Mouse (Mus musculus): Measurements from ENCODE around the gene Optn. TPM values are rescaled to one million over a fixed set of nuclear protein-coding genes. Genes with fewer than 3 reads are reported as not detected.

Gene Optn
- polyA plus RNA-seq, 1 experiment from 2014 or later: 6.6 TPM

GRCm38 (mm10) chr2:4993584-4993983 lies 70.3 kb downstream of the Optn start:
- no peak overlapping the region for H3K27ac ChIP-seq (ENCODE audit: low read depth, low read length)
- ATAC-seq (ENCODE audit: low FRiP score) (no peak), DNase-seq (ENCODE audit: low spot score) (no peak)
- no peak overlapping the region for H3K4me3 ChIP-seq (ENCODE audit: low read depth, low read length)
- H3K27me3 ChIP-seq (ENCODE audit: control insufficient read depth, insufficient read depth, low read length): no peaks in the 10 kb centered on the region
- H3K36me3 ChIP-seq (ENCODE audit: control insufficient read depth, insufficient read depth, low read length): peaks cover 3% of the 10 kb centered on the region; the same call in 1 of the 2 replicates
- no peaks in the 10 kb centered on the region for H3K4me1 ChIP-seq (replicated peaks; ENCODE audit: control insufficient read depth, insufficient read depth, low read length)
- no peak overlapping the region for H3K9ac ChIP-seq (ENCODE audit: low read depth, low read length)
- no peaks in the 10 kb centered on the region for H3K9me3 ChIP-seq (ENCODE audit: control insufficient read depth, low read length)
- WGBS: 95% methylated on average over 11 of the region's 11 CpGs
- H3K4me2 ChIP-seq (replicated peaks; ENCODE audit: low read depth, low read length): no peak overlapping the region

DNA sequence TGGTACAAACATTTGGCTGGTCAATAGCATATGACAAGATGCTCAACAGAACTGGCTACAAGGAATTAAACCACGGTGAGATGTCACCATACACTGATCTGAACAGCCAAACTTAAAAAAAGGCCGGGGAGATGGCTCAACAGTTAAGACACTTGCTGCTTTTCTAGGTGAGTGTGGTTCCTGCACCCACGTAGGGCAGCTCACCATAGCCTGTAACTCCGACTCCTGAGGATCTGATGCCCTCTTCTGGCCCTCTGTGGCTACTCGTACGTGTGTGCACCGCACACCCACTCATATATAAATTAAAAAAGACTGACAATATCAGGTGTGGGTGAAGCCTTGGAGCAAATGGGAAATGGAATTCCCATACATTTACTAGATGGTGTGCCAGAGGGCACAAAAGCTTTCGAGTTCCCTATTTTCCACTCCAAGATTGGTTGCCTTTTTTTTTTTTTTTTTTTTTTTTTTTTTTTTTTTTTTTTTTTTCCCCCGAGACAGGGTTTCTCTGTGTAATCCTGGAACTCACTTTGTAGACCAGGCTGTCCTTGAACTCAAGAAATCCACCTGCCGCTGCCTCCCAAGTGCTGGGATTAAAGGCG lies 74.9 kb downstream of the Optn start:
- DNase-seq (ENCODE audit: low spot score) (no peak), ATAC-seq (ENCODE audit: low FRiP score) (no peak)
- H3K36me3 ChIP-seq (ENCODE audit: control insufficient read depth, insufficient read depth, low read length): no peaks in the 10 kb centered on the region
- H3K4me1 ChIP-seq (replicated peaks; ENCODE audit: control insufficient read depth, insufficient read depth, low read length): no peaks in the 10 kb centered on the region
- no peak overlapping the region for H3K27ac ChIP-seq (ENCODE audit: low read depth, low read length)
- no peaks in the 10 kb centered on the region for H3K9me3 ChIP-seq (ENCODE audit: control insufficient read depth, low read length)
- no peaks in the 10 kb centered on the region for H3K27me3 ChIP-seq (ENCODE audit: control insufficient read depth, insufficient read depth, low read length)
- H3K4me2 ChIP-seq (replicated peaks; ENCODE audit: low read depth, low read length): no peak overlapping the region
- H3K4me3 ChIP-seq (ENCODE audit: low read depth, low read length): no peak overlapping the region
- no peak overlapping the region for H3K9ac ChIP-seq (ENCODE audit: low read depth, low read length)
- WGBS: 81% methylated on average over 11 of the region's 11 CpGs

- ATAC-seq (ENCODE audit: low FRiP score) (no peak), DNase-seq (ENCODE audit: low spot score) (no peak)
- Histone ChIP-seq H3K4me2 (replicated peaks; ENCODE audit: low read depth, low read length) (no peak overlapping the region), H3K4me3 (ENCODE audit: low read depth, low read length) (no peak overlapping the region), H3K36me3 (ENCODE audit: control insufficient read depth, insufficient read depth, low read length) (no peaks in the 10 kb centered on the region), H3K9ac (ENCODE audit: low read depth, low read length) (no peak overlapping the region), H3K9me3 (ENCODE audit: control insufficient read depth, low read length) (no peaks in the 10 kb centered on the region), H3K27ac (ENCODE audit: low read depth, low read length) (no peak overlapping the region), H3K4me1 (replicated peaks; ENCODE audit: control insufficient read depth, insufficient read depth, low read length) (no peaks in the 10 kb centered on the region), H3K27me3 (ENCODE audit: control insufficient read depth, insufficient read depth, low read length) (no peaks in the 10 kb centered on the region)
- 85% methylated on average over 8 of the region's 8 CpGs for WGBS
Measured at GRCm38 (mm10) chr2:4987388-4988180, 76.3 kb downstream of the Optn start.

DNA sequence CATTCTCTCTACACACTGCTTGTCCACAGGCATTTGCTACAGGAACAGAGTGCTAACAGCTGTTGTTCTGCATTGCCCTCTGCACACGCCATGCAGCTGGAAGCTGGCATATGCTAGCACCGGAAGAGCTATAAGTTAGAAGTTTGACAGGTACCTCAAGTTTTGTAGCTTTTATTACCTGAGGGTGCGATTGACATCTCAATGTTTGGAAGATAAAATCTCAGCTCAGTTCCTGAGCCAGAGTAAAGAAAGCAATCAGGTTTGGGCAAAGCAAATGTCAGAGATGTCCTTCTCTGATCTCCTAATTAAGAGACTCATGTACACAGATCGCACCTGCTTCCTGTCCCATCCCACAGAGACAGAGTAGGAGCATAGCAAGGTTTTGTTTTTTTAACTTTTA lies 77.1 kb downstream of the Optn start:
- no peak for DNase-seq (ENCODE audit: low spot score)
- no peaks in the 10 kb centered on the region for H3K9me3 ChIP-seq (ENCODE audit: control insufficient read depth, low read length)
- H3K36me3 ChIP-seq (ENCODE audit: control insufficient read depth, insufficient read depth, low read length): no peaks in the 10 kb centered on the region
- WGBS: 87% methylated on average over 4 of the region's 4 CpGs
- no peak overlapping the region for H3K4me3 ChIP-seq (ENCODE audit: low read depth, low read length)
- H3K27ac ChIP-seq (ENCODE audit: low read depth, low read length): no peak overlapping the region
- H3K4me1 ChIP-seq (replicated peaks; ENCODE audit: control insufficient read depth, insufficient read depth, low read length): no peaks in the 10 kb centered on the region
- no peak for ATAC-seq (ENCODE audit: low FRiP score)
- H3K9ac ChIP-seq (ENCODE audit: low read depth, low read length): no peak overlapping the region
- H3K4me2 ChIP-seq (replicated peaks; ENCODE audit: low read depth, low read length): no peak overlapping the region
- H3K27me3 ChIP-seq (ENCODE audit: control insufficient read depth, insufficient read depth, low read length): no peaks in the 10 kb centered on the region

GRCm38 (mm10) chr2:4985000-4985399 lies 78.9 kb downstream of the Optn start:
- ATAC-seq (ENCODE audit: low FRiP score) (no peak), DNase-seq (ENCODE audit: low spot score) (no peak)
- WGBS: 84% methylated on average over 6 of the region's 6 CpGs
- Histone ChIP-seq H3K4me3 (ENCODE audit: low read depth, low read length) (no peak overlapping the region), H3K27ac (ENCODE audit: low read depth, low read length) (no peak overlapping the region), H3K4me1 (replicated peaks; ENCODE audit: control insufficient read depth, insufficient read depth, low read length) (no peaks in the 10 kb centered on the region), H3K27me3 (ENCODE audit: control insufficient read depth, insufficient read depth, low read length) (no peaks in the 10 kb centered on the region), H3K36me3 (ENCODE audit: control insufficient read depth, insufficient read depth, low read length) (no peaks in the 10 kb centered on the region), H3K4me2 (replicated peaks; ENCODE audit: low read depth, low read length) (no peak overlapping the region), H3K9ac (ENCODE audit: low read depth, low read length) (no peak overlapping the region), H3K9me3 (ENCODE audit: control insufficient read depth, low read length) (no peaks in the 10 kb centered on the region)

GRCm38 (mm10) chr2:4983987-4984386 lies 79.9 kb downstream of the Optn start:
- H3K4me3 ChIP-seq (ENCODE audit: low read depth, low read length): no peak overlapping the region
- no peaks in the 10 kb centered on the region for H3K27me3 ChIP-seq (ENCODE audit: control insufficient read depth, insufficient read depth, low read length)
- no peaks in the 10 kb centered on the region for H3K9me3 ChIP-seq (ENCODE audit: control insufficient read depth, low read length)
- ATAC-seq (ENCODE audit: low FRiP score) (no peak), DNase-seq (ENCODE audit: low spot score) (no peak)
- no peak overlapping the region for H3K27ac ChIP-seq (ENCODE audit: low read depth, low read length)
- no peak overlapping the region for H3K4me2 ChIP-seq (replicated peaks; ENCODE audit: low read depth, low read length)
- H3K9ac ChIP-seq (ENCODE audit: low read depth, low read length): no peak overlapping the region
- no peaks in the 10 kb centered on the region for H3K36me3 ChIP-seq (ENCODE audit: control insufficient read depth, insufficient read depth, low read length)
- no peaks in the 10 kb centered on the region for H3K4me1 ChIP-seq (replicated peaks; ENCODE audit: control insufficient read depth, insufficient read depth, low read length)
- 26% methylated on average over 5 of the region's 5 CpGs for WGBS

DNA sequence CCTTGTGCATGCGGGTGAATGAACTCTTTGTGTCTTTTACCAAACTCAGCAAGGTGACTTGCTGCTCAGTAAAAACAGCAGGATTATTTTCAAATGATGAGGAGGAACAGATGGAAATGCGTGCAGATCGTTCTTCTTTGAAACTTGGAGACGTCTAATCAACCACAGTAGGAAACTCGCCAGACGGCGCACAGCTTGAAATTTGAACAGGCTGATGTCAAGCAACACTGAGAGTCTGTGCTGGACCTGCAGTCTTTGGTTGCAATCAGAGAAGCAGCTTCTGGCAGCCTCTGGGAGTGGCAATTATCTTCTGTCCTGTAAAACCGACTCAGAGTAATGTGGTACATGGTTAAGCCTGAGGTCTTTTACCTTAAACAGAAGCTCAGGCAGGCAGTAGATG lies 85.8 kb downstream of the Optn start:
- H3K4me1 ChIP-seq (replicated peaks; ENCODE audit: control insufficient read depth, insufficient read depth, low read length): no peaks in the 10 kb centered on the region
- H3K4me2 ChIP-seq (replicated peaks; ENCODE audit: low read depth, low read length): no peak overlapping the region
- H3K9ac ChIP-seq (ENCODE audit: low read depth, low read length): no peak overlapping the region
- H3K27me3 ChIP-seq (ENCODE audit: control insufficient read depth, insufficient read depth, low read length): no peaks in the 10 kb centered on the region
- no peaks in the 10 kb centered on the region for H3K36me3 ChIP-seq (ENCODE audit: control insufficient read depth, insufficient read depth, low read length)
- H3K9me3 ChIP-seq (ENCODE audit: control insufficient read depth, low read length): no peaks in the 10 kb centered on the region
- no peak for ATAC-seq (ENCODE audit: low FRiP score)
- WGBS: 35% methylated on average over 8 of the region's 8 CpGs
- DNase-seq (ENCODE audit: low spot score): peak; percentile 10
- H3K4me3 ChIP-seq (ENCODE audit: low read depth, low read length): no peak overlapping the region
- H3K27ac ChIP-seq (ENCODE audit: low read depth, low read length): no peak overlapping the region

- Histone ChIP-seq H3K9me3 (ENCODE audit: control insufficient read depth, low read length) (no peaks in the 10 kb centered on the region), H3K27me3 (ENCODE audit: control insufficient read depth, insufficient read depth, low read length) (no peaks in the 10 kb centered on the region), H3K4me3 (ENCODE audit: low read depth, low read length) (no peak within 1 kb of the TSS), H3K36me3 (ENCODE audit: control insufficient read depth, insufficient read depth, low read length) (no peaks in the 10 kb centered on the region), H3K4me1 (replicated peaks; ENCODE audit: control insufficient read depth, insufficient read depth, low read length) (no peaks in the 10 kb centered on the region), H3K4me2 (replicated peaks; ENCODE audit: low read depth, low read length) (no peak within 1 kb of the TSS), H3K9ac (ENCODE audit: low read depth, low read length) (no peak within 1 kb of the TSS), H3K27ac (ENCODE audit: low read depth, low read length) (no peak within 1 kb of the TSS)
- DNase-seq (ENCODE audit: low spot score) (no peak), ATAC-seq (ENCODE audit: low FRiP score) (no peak)
- WGBS: 75% methylated on average over 5 of the region's 5 CpGs
Measured at GRCm38 (mm10) chr2:4975807-4976206, 88.0 kb downstream of the Optn start, which contains the start of gene Ucma. TSS of gene Ucma (plus strand) at chr2:4976122.
